Mouse (Mus musculus): ENCODE measurements at regions not wholly inside any gene's neighbourhood (a gene's known extent, or its start where the extent isn't known, plus 50 kb on each side); places are given as distances from the start of the nearest gene placed in this dataset.

DNA sequence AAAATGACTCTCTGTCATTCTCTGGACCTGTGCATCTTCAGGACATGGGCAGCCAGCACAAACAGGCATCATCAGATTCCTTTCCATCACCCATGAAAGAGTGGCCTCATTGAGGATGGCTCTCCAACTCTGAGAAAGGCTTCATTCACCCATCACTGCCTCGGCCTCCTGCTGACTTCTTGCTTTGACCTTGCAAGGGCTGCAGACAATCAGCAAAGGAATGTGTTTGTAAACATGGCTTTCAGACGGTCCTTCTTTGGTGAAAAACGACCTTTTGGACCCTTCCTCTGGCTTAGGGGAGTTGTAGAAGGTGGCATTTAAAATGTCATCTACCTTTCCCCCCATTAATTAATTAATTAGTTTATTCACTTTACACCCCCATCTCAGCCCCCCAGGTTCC lies 134.3 kb downstream of the Moxd1 start:
- DNase-seq (ENCODE audit: low read depth), result no peak

DNA sequence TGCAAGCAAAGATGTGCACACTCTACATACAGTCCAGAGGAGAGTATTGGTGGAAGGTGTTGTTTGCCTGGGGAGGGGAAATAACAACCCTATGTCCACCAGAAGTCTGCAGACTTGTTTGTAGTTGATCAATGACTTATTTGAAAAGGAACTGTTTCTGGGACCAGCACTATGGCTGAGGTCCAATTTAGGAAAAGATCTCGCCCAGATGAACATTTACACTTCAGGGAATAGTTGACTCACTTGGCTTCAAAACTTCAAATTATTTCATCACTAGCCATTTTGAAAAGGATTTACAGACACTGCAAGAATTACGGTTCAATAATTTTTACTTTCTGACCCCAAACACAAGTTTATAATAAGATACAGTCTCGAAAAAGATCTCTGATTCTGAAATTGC lies 138.1 kb downstream of the Moxd1 start:
- no peak for DNase-seq (ENCODE audit: low read depth)

GRCm38 (mm10) chr10:24365369-24365768 lies 142.1 kb downstream of the Moxd1 start:
- DNase-seq (ENCODE audit: low read depth), result no peak

- no peak for DNase-seq (ENCODE audit: low read depth)
Measured at GRCm38 (mm10) chr10:24367010-24367409, 143.7 kb downstream of the Moxd1 start.

DNA sequence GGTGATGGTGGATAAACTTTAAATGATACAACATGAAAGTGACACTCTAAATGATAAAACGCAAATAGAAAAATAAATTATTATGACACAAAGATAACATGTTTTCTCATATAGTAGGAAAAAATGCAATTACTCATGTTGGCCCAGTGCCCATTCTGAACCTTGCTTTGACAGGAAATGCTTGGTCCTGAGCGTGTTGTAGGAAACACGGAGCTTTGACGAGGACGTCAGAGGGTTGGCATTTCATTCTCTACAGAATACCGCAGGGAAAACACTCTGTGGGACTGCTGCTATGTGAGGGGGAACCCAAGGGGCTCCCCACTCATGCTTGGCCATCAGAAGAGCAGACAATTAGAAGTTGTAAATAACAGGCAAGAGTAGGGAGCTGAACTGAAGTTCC lies 150.6 kb downstream of the Moxd1 start:
- DNase-seq (ENCODE audit: low read depth), result no peak

- DNase-seq (ENCODE audit: low read depth), result no peak
Measured at GRCm38 (mm10) chr10:24379291-24379690, 156.0 kb downstream of the Moxd1 start.

DNA sequence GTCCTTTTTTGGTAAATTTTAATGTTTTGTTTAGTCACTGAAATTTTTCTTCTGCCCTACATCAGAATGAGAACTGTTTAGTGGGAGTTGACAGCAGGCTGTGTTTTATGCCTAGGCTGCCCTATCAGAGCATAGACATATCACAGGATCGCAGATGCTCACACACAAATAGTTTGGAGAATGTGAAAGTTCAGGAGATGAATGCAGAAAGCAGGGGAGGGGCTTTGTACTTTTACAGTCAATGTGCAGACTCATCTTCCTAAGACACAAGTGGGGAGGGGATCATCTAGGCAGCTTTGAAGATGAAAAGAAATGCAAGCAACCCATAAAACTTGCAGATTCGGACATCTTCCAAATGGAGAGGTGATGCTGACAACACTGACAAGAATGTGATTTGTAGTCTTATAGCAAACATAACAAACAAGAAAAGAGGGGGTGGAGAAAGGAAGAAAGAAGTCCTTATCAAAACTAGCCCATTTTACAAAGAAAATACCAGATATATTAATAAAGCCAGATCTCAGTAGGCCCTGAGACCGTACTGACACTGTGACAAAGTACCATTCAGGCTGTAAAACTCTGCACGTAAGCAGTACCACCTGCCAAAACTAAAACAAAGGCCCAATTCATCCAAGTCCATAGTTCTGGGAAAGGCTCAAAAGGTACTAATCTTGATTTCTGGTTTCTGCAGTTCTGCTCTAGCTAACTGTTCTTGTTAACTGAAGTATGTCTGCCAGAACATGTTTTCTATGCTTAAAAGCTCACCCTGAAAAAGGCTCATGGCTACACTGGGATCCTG lies 157.4 kb downstream of the Moxd1 start:
- DNase-seq (ENCODE audit: low read depth), result no peak

DNA sequence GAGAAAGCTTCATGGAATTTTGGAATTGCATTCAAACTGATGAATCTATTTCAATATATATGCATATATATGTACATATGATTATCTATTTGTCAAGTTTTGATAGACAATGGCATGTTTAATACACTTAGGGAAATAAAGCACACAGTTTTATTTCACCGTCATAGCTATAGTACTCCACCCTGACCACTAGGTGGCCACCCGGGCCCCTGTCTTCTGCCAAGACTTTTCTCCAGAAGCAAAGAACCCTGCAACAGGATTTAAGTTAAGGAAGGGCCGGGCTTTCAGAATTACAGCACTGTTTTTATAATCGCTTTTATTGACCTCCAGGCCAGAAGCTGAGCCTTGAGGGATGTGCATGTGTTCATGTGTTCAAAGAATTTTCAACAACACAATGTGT lies 158.6 kb downstream of the Moxd1 start:
- peak; percentile 4 for DNase-seq (ENCODE audit: low read depth)

- no peak for DNase-seq (ENCODE audit: low read depth)
Measured at GRCm38 (mm10) chr10:24384061-24384460, 160.7 kb downstream of the Moxd1 start.

GRCm38 (mm10) chr10:24388229-24388628 lies 164.9 kb downstream of the Moxd1 start:
- no peak for DNase-seq (ENCODE audit: low read depth)

- no peak for DNase-seq (ENCODE audit: low read depth)
Measured at GRCm38 (mm10) chr10:24391039-24391438, 167.7 kb downstream of the Moxd1 start.

- DNase-seq (ENCODE audit: low read depth), result no peak
Measured at GRCm38 (mm10) chr10:24392066-24392465, 168.7 kb downstream of the Moxd1 start.

GRCm38 (mm10) chr10:24395999-24396784 lies 172.9 kb downstream of the Moxd1 start:
- no peak for DNase-seq (ENCODE audit: low read depth)

GRCm38 (mm10) chr10:24397125-24397524 lies 173.8 kb downstream of the Moxd1 start:
- DNase-seq (ENCODE audit: low read depth), result no peak

GRCm38 (mm10) chr10:24404851-24405250 lies 181.5 kb downstream of the Moxd1 start:
- DNase-seq (ENCODE audit: low read depth), result no peak

DNA sequence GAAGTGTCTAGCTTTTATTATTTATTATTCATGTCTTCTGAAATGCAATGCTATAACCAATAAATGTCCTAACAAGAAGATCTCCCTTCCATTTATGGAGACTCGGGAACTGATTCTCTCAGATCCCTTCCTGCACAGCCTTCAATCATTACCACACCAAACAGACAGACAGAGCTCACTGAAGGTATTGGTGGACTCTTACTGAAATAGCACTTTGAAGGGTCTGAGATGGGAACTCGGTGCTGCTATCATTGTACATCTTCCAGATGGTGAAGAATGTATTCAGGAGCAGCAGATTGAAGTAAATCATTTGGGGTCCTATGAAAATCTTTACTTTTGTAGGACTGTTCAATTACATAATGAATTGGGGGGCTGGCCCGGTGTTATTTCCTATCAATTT lies 183.6 kb downstream of the Moxd1 start:
- no peak for DNase-seq (ENCODE audit: low read depth)

DNA sequence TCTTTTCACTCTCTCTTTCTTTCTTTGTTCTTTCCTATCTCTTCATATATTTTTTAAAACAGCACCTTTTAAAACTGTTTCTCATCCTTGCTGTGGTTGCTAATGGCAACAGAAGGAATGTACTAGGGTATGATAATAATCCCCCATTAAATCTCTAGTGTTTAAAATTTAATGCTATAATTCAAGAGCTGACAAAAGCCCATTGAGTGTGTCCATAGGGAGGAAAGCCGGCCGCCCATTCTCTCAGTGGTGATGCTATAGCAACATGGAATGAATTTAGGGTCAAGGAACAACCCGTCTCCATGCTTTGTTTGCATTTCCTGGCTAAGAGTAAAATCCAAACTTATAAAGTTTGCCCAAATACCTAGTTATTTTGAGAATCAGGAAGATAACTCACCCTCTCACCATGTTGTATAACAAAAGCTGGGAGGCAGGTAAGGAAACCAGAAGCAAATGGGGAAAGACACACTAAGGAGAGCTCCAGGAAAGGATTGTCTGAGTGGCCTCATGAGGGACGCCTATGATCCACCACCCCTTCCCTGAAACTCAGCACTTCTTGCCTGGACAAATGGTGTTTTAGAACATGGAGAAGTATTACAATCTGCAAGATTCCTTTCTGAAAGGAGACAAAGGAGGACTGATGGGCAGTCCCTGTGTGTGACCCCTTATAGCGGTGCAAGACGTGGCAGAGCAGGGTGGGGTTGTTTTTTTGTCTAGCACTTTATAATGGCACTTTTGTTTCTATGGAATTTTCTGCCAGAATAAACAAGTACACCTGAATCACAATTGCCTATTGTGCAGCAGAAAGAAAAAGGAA lies 184.3 kb downstream of the Moxd1 start:
- DNase-seq (ENCODE audit: low read depth), result no peak

DNA sequence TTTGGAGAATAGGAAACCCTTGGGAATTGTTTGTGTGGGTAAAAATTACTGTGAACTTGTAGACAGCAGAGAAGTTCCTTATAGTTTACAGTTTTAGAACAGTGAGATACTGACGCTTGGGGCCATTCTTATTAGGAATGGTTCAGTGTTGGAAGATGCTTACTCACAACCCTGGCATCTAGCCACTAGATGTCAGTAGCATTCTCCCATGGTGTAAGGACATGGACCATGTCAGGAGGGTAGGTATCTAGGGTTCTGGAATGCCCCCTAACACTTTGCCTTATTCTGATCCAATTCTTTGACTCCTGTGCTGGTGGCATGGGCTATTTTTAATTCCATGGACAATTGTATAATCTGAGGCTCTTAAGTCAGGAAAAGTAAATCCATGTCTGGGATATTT lies 185.3 kb upstream of the Ccn2 start:
- DNase-seq (ENCODE audit: low read depth), result peak; percentile 4

GRCm38 (mm10) chr10:24410885-24411284 lies 184.4 kb upstream of the Ccn2 start:
- no peak for DNase-seq (ENCODE audit: low read depth)

GRCm38 (mm10) chr10:24422498-24423160 lies 172.6 kb upstream of the Ccn2 start:
- no peak for DNase-seq (ENCODE audit: low read depth)

- DNase-seq (ENCODE audit: low read depth), result no peak
Measured at GRCm38 (mm10) chr10:24433737-24434367, 161.4 kb upstream of the Ccn2 start.

DNA sequence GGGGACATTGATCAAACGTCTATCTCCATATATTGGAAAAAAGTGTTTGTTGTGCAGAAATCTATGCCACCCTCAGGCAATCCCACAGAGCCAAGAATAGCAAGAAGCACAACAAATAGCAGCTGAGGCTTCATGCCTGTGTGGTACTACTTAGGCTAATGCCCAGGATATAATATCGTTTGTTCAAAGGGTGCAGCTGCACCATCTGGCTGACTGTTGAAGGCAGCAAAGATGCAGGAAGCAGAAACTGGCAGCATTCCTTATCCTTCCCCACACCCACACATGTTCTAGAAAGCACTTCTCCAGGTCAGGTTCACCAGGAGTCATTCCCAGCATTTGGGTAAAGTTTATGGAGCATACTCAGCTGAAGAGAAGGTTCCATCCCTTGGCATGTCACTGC lies 158.1 kb upstream of the Ccn2 start:
- DNase-seq (ENCODE audit: low read depth), result no peak
